Mouse (Mus musculus): ENCODE data around the gene Pim1.

Gene Pim1

DNA sequence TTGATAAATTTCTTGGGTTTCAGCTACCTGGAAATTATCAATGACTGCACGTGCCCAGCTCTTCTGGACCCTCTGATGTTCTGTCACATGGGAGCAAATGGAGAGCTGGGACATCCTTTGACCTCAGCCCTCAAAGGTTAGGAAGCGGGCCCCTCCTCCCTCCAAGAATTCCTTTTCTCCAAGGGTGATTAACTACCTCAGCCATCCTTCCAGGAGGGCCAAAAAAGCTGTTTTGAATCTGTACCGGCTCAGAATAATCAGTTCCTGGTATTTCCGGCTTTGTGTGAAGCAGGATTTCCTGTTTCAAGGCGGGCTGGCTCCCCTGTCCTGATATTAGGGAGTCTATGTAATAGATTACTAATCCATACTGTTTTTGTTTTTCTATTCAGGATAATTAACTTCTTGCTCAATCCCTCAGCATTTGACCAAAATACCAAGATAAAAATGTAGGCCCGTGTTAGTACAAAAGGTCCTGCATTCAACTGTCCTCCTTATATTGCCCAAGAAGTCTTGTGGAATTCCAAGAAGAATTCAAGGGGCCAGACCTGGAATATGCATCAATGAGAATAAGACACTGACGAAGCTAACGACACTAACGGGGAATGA is 25.0 kb upstream of the Pim1 start:
- in situ Hi-C loops (cut with MboI, MseI), result no loop called here

DNA sequence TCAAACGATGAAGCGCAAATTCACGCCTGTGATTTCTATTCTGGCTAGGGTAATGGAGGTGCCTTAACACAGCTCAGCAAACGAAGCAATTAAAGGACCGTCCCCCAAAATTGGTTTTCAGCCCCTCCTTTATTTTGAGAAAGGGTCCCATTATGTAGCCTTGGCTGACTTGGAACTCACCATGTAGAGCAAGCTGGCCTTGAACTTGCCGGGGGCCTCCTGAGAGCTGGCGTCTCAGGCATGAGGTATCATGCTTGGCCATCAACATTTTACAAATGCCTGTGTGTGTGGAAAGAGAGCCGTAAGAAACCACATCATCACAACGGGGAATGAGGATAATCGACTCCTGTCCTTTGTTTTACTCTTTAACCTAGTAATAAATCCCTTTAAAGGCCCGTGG is 23.5 kb upstream of the Pim1 start:
- in situ Hi-C loops (cut with MboI, MseI), result no loop called here

GRCm38 (mm10) chr17:29473466-29473865 is 17.1 kb upstream of the Pim1 start:
- in situ Hi-C loops (cut with MboI, MseI), result no loop called here

- in situ Hi-C loops (cut with MboI, MseI), result no loop called here
Measured at GRCm38 (mm10) chr17:29474036-29474435, 16.5 kb upstream of the Pim1 start.

DNA sequence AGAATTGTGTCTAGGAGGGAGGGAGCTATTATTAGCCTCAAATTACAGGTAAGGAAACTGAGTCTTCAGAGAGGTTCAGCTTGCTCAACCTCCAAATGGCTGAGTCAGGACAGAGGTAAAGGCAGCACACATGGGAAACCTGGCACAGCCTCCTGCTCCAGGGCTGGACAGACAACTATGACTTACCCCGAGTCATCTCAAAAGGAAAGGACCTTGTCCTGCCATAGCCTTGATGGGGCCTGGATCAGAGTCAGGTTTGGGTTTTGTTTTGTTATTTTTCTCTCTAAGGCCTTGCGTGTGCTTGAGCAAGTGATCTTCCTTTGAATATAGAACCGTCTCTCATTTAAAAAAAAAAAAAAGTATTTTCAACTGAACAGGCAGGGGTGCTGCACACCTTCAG is 15.4 kb upstream of the Pim1 start:
- in situ Hi-C loops (cut with MboI, MseI), result no loop called here

GRCm38 (mm10) chr17:29476461-29476860 is 14.1 kb upstream of the Pim1 start:
- in situ Hi-C loops (cut with MboI, MseI), result no loop called here

- in situ Hi-C loops (cut with MboI, MseI), result no loop called here
Measured at GRCm38 (mm10) chr17:29477357-29477756, 13.2 kb upstream of the Pim1 start.

- in situ Hi-C loops (cut with MboI, MseI), result no loop called here
Measured at GRCm38 (mm10) chr17:29478271-29478670, 12.3 kb upstream of the Pim1 start.

GRCm38 (mm10) chr17:29480256-29480655 is 10.3 kb upstream of the Pim1 start:
- in situ Hi-C loops (cut with MboI, MseI), result no loop called here

- in situ Hi-C loops (cut with MboI, MseI), result no loop called here
Measured at GRCm38 (mm10) chr17:29482632-29483031, 7.9 kb upstream of the Pim1 start.

- in situ Hi-C loops (cut with MboI, MseI), result no loop called here
Measured at GRCm38 (mm10) chr17:29483282-29483681, 7.3 kb upstream of the Pim1 start.

- in situ Hi-C loops (cut with MboI, MseI), result no loop called here
Measured at GRCm38 (mm10) chr17:29484431-29484830, 6.1 kb upstream of the Pim1 start.

DNA sequence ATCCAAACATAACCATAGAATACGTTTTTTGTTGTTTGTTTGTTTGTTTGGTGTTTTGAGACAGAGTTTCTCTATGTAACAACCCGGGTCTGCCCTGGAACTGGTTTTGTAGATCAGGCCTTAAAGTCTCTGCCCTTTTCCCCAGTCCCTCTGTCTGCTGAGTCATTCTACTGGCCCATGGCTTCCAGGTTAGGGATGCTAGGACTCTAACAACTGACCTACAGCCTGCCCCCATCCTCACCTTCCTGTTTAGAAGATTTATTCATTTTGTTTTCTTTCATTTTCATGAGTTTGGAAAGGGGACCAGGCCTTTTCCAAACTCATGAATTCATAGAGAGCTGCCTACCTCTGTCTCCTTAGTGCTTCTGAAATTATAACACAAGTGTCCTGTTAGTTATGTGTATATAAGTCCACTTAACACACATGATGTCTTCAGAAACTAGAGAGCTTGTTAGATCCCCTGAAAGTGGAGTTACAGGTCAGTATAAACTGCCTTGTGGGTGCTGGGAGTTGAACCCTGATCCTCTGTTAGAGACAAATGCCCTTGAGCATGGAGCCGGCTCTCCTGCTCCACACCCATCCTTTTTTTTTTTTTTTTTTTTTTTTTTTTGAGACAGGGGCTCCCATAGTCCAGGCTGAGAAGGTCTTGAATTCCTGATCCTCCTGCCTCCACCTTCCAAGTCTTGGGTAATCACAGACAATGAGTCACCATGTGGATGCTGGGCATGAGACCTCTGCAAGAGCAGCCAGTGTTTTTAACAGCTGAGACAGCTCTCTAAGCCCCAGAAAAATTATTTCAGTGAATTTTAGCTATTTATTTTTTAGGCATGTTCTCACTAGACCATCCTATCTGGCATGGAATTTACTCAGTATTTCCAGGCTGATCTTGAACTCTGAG is 5.0 kb upstream of the Pim1 start:
- in situ Hi-C loops (cut with MboI, MseI), result no loop called here

DNA sequence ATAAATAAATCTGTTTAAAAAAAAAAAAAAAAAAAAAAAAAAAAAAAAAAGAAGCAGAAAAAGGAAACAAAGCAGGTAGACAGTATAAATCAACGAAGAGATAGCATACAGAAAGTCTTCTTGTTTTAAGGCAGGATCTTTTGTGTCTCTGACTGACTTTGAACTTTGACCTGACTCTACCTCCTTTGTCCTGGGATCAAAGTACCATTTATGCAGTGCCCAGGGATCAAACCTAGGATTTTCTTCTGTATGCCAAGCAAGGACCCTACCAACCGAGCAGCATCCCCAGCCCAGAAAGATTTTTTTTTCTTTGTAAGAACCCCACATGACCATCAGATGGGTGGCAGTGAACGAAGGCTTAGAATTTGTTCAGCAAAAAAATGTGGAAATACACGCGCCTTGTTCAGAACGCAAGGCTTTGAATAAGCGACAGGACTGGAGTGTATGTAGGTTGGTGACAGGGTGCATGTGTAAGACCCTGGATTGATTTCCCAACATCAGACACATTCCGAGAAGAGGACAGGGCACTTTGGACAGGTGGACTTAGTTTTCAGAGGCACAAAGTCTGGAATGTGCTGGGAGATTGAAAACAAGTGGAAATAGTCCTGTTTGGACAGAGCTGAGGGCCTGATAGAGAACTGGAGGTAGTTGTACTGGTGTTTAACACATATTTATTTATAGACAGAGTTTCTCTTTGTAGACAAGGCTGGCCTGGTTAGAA is 2.1 kb upstream of the Pim1 start:
- in situ Hi-C loops (cut with MboI, MseI), result no loop called here

DNA sequence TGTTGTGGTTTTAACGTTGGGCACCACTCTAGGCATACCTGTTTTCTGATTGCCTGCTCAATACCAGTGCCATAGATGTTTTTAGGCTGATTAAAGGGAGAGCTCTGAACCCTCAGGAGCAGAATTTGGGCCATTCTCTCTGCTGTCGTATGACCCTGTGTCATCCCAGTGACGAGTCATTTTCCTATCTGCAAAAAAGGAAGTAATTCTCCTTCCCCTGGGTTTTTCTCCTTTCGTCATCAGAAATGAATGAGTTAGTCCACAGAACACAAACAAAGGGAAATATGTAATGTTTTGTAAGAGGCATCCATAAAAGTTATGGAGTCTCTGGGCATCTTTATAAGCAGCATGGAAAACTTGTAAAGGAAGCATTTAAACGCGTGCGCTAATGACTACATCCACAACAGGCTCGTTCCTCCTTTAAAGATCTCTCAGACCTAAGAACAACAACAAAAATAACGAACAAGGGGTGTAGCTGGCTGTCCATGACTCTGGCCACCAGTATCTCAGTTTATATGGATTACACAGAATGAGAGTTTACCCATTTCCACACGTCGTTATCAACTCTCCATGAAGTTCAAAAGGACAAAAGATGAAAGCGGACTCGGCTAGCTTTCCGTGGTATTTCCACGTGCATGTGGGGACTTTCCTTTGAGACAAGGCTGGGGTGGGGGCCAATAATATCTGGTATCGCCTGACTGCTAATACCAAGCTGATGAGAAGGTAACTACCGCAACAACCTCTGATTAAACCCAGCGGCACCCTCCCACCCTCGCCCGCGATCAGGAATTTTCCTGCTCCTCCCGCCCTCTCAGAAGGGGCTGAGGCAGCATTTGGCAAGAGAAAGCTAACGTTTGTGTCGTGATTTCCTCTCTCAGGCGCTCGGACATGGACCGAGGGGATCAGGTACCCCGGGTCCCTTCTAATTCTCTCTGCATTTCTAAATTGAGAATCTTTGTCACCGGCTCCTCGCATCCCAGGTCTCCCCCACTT is 1.3 kb upstream of the Pim1 start:
- in situ Hi-C loops (cut with MboI, MseI), result no loop called here

GRCm38 (mm10) chr17:29489971-29490712 is 411 bp upstream of the Pim1 start:
- in situ Hi-C loops (cut with MboI, MseI), result loop anchor here (5.0 kb wide), 1 partner anchor 93 kb away; no protein-coding TSS in a partner anchor

DNA sequence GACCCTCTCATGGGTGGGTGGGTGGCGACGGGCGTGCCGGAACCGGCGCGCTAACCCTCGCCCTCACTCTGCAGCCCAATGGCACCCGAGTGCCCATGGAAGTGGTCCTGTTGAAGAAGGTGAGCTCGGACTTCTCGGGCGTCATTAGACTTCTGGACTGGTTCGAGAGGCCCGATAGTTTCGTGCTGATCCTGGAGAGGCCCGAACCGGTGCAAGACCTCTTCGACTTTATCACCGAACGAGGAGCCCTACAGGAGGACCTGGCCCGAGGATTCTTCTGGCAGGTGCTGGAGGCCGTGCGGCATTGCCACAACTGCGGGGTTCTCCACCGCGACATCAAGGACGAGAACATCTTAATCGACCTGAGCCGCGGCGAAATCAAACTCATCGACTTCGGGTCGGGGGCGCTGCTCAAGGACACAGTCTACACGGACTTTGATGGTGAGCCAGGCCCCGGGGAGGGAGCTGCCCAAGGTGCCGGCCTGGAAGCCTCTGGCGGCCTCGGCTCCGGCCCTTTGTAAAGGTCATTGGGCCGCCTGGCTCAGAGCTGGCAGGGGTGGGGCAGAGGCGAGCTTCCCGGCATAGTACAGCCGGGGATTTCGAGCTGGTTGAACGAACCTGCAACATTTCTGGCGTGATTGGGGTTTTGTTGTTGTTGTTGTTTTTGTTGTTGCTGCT is 1.2 kb downstream of the Pim1 start:
- in situ Hi-C loops (cut with MboI, MseI), result loop anchor here (5.0 kb wide), 1 partner anchor 94 kb away; no protein-coding TSS in a partner anchor

- in situ Hi-C loops (cut with MboI, MseI), result loop anchor here (5.0 kb wide), 1 partner anchor 95 kb away; no protein-coding TSS in a partner anchor
Measured at GRCm38 (mm10) chr17:29492269-29493191, 2.0 kb downstream of the Pim1 start.
